Mouse (Mus musculus): ENCODE results near the gene Commd7.

DNA sequence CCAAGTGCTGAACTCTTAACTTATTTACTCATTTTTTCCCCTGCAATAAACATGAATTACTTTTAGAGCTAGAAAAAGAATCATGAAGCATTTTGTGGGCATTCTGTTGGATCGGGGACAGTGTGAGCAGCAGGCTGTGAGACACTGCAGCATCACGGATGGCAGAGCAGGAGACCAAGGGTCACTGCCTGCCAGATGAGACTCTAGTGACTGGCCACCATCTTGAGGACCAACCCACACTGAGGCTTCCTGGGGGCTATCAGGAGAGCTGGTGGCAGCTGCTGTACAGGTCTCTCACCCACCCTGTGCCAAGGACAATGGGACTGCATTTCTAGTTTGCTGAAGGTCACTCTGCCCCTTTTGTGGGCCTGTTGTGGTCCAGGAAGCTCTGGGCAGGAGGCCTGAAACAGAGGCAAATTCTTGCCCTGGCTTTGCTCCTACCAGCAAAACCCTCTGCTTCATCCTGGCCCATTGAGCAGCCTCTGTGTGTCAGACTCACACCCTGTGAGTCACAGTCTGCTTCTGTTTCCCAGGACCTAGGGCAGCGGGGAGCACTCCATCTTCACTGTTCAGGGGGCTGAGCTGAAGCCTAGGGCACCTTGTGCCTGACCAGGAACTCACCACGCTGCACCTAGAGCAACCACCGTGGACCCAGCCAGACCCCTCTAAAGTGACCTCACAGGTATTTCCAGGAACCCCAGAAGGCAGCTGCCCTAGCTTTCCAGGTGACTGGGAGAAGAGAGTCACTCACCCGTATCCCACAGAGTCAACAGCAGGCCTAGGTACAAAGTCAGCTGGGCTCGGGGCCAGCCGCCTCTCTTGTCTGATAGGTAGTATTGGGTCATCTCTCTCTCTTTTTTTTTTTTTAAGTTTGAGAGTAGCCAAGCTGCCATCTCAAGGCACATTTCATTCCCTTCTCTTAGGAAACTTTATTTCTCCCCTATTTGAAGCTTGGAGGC lies 40.2 kb downstream of the Commd7 start:
- TF ChIP-seq CTCF (IDR thresholded peaks at IDR 0.05; ENCODE audit: low read depth, low read length), result no peak
- no peak for TF ChIP-seq GATA1 (IDR thresholded peaks at IDR 0.05; ENCODE audit: borderline replicate concordance, low read length)
- TF ChIP-seq POLR2AphosphoS5 (IDR thresholded peaks at IDR 0.05; ENCODE audit: insufficient replicate concordance, low read depth, low read length), result no peak

Measured in G1E (cell line).